Mouse (Mus musculus) megakaryocyte-erythroid progenitor cell, adult 5-6 weeks (primary cell): ENCODE results near the gene Pnp2. TPM values are rescaled to one million over a fixed set of nuclear protein-coding genes. Genes with fewer than 3 reads are reported as not detected.
"Not testable (repeated sequence)": the region's sequence is repeated elsewhere in the genome, so short reads cannot be mapped to it uniquely, and the experiment has no call there.

Source experiments
- ATAC-seq: replicated peaks from 2 replicates; pipeline ENCODE4 v1.8.0; 2016; ENCODE audit warnings: mild to moderate bottlenecking, inconsistent platforms; ENCODE audit not compliant: severe bottlenecking, poor library complexity, low FRiP score, low TSS enrichment
- total RNA-seq, 2 experiments: library from RNA; stranded (forward) in 1 of 2; stranded (reverse) in 1 of 2; fragments of 200-1000, 215-1000 nt in 1 of 2; fragments of >200 nt in 1 of 2; fragmentation: Nextera tagmentation in 1 of 2; gene quantifications; 2 replicates each; pipeline ENCODE4 v1.2.3; 2014 to 2017

Pnp2 gene
- total RNA-seq, 2 experiments from 2014 or later = 12.2 to 44.9 TPM

GRCm38 (mm10) chr14:50945526-50945925 is 10.3 kb upstream of the Pnp2 start:
- not testable (repeated sequence) for ATAC-seq

GRCm38 (mm10) chr14:50955487-50955886 is 305 bp upstream of the Pnp2 start:
- ATAC-seq = no peak

- not testable (repeated sequence) for ATAC-seq
These were observed 932 bp downstream of the Pnp2 start for GRCm38 (mm10) chr14:50956724-50957123.

- ATAC-seq = not testable (repeated sequence)
These were observed 1.4 kb downstream of the Pnp2 start for GRCm38 (mm10) chr14:50957146-50957545.

GRCm38 (mm10) chr14:50958289-50958995 is 2.6 kb downstream of the Pnp2 start:
- peak; percentile 39 for ATAC-seq

- no peak for ATAC-seq
These were observed 12.6 kb downstream of the Pnp2 start for GRCm38 (mm10) chr14:50968216-50968980.

- no peak for ATAC-seq
These were observed 13.2 kb downstream of the Pnp2 start for GRCm38 (mm10) chr14:50969041-50969440.

GRCm38 (mm10) chr14:50969558-50970544 is 14.1 kb downstream of the Pnp2 start:
- ATAC-seq = 0 out of 2 replicates have a peak, but pooled peaks have one; percentile 32

- ATAC-seq = no peak
These were observed 15.0 kb downstream of the Pnp2 start for GRCm38 (mm10) chr14:50970822-50971221.

GRCm38 (mm10) chr14:50973054-50973453 is 17.3 kb downstream of the Pnp2 start:
- ATAC-seq = not testable (repeated sequence)

- no peak for ATAC-seq
These were observed 17.9 kb downstream of the Pnp2 start for GRCm38 (mm10) chr14:50973700-50974099.

- 0 out of 2 replicates have a peak, but pooled peaks have one; percentile 19 for ATAC-seq
These were observed 19.2 kb downstream of the Pnp2 start for GRCm38 (mm10) chr14:50975001-50975400.

- no peak for ATAC-seq
These were observed 20.9 kb downstream of the Pnp2 start for GRCm38 (mm10) chr14:50976674-50977073.

- 0 out of 2 replicates have a peak, but pooled peaks have one; percentile 24 for ATAC-seq
These were observed 22.7 kb downstream of the Pnp2 start for GRCm38 (mm10) chr14:50978451-50978850.

GRCm38 (mm10) chr14:50979631-50980030 is 23.8 kb downstream of the Pnp2 start:
- no peak for ATAC-seq

- ATAC-seq = peak; percentile 67
These were observed 25.4 kb downstream of the Pnp2 start for GRCm38 (mm10) chr14:50981207-50981606.

- ATAC-seq = no peak
These were observed 26.0 kb downstream of the Pnp2 start for GRCm38 (mm10) chr14:50981837-50982236.

GRCm38 (mm10) chr14:50987668-50988067 is 31.9 kb downstream of the Pnp2 start:
- no peak for ATAC-seq

- ATAC-seq = no peak
These were observed 35.2 kb downstream of the Pnp2 start for GRCm38 (mm10) chr14:50991037-50991436.
